Mouse (Mus musculus) frontal cortex, adult 2 months (tissue): Measurements from ENCODE around the gene Samd4. TPM values are rescaled to one million over a fixed set of nuclear protein-coding genes. Genes with fewer than 3 reads are reported as not detected.

Experiments
- polyA plus RNA-seq: library from polyadenylated mRNA; depleted of rRNA; stranded (reverse); fragments of >200 nt; gene quantifications from 2 replicates; pipeline ENCODE4 v1.2.3, GENCODE M21; 2012; rRNA removed

The Samd4 gene
- polyA plus RNA-seq, 1 experiment, result 13.3 TPM

Other genes starting within 250 kb of the Samd4 start
- 0.70 and 0.97 TPM in 2 replicates for gene Cdkn3, start 122.3 kb upstream of the Samd4 start, polyA plus RNA-seq
- gene Cnih1, start 94.4 kb upstream of the Samd4 start, polyA plus RNA-seq, result 105 and 117 TPM in 2 replicates
- gene Gmfb, start 60.6 kb upstream of the Samd4 start, polyA plus RNA-seq, result 85.8 and 90.7 TPM in 2 replicates
- gene Cgrrf1, start 50.7 kb upstream of the Samd4 start, polyA plus RNA-seq, result 33.4 and 38.2 TPM in 2 replicates